Mouse (Mus musculus): ENCODE results near the gene Lgalsl.

The Lgalsl gene

DNA sequence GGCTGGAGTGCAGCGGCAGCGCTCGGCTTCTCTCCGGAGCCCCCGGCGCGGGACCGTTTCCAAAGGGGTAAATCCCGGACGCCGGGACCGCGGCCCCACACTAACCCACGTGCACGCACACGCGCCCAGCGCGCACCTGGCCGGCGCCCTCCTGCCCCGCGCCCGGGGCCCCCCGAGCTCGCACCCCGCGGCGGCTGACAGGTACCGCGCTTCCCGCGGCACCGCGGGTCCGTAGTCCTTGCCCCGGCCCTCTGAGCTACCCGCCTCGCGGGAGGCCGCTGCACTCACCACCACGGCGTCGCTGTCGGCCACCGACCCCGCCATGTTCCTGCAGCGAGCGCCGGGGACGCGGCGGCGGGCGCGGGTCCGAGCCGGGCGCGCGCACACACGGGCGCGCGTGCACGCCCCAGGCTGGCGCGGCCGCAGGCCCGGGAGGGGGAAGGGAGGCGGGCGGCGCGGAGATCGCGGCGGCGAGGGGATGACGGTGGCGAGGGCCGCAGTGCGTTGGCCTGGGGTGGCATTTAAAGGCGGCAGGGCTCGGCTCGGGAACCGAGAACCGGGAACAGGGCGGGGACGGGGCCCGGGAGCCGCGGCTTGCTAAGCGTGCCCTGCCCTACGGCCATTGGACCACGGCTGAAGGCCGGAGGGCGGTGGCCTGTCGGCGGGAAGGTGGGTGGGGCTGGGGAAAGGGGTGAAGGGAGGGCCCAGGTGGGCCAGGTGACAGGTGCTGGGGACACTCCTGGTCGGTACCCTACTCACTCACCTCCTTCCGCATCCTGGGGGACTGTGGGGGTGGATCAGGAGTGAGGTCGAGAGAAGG is at the start of gene Lgalsl:
Gene Lgalsl, minus strand, starts transcription at position 371 of the 820 bp plus-strand sequence.
- in situ Hi-C loops (cut with MboI, MseI), result no loop called here

DNA sequence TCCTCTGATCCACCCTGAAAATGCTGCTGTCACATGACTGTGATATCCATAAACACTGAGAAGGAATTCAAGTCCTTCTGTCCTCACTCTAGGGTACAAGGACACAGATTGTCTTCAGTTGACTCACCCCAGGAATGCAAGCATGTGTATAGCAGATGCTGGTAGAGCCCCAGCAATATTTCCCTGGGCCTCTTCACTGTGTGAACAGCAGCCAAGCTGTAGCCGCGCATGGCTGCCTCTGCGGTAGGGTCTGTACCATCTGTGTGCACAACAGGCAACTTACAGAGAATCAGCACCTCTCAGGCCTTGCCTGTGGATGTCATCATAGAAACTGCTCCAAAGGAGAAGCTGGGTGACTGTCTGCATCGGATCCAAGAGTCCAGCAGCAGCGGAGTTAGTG is 47.8 kb upstream of the Lgalsl start:
- in situ Hi-C loops (cut with MboI, MseI), result loop anchor here (25.0 kb wide), 1 partner anchor 1159 kb away; no protein-coding TSS in a partner anchor

DNA sequence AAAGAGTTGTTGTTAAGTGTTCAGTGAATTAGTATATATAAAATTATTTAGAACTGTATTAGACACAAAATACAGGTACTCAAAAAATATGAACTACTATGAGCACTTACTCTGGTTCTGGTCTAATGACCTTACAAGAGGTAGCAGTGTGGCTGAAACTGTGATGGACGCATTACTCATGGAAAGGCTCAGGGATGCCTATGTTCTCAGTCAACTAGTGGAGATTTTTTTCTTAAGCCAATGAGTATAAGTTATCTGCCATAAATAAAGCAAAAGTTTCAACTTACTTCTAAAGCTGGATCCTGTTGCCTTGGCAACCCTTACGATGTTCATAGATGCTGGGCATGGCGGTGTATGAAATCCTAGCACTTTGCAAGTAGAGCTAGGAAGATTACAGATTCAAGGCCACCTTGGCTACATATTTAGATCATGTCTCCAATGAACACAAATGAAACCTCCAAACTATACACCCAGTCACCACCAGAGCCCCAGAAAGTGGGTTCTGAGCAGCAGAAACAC is 46.8 kb upstream of the Lgalsl start:
- in situ Hi-C loops (cut with MboI, MseI), result loop anchor here (25.0 kb wide), 1 partner anchor 1160 kb away; no protein-coding TSS in a partner anchor

DNA sequence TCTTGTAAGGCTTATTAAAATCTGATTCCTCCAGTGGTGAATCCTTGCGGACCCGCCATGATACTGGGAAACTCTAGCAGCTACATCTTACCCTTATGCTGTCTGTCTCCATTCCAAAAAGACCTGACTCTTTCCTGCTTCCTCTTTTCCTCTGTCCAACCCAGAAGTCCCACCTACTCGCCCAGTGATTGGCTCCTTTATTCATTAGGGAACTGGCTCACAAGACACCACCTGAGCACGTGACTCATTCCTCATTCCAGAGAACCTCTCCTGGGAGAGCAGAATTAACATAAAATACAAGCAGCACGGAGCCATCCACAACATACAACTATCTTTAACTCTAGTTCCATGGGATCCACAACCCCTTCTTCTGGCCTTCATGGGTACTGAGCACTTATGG is 42.5 kb upstream of the Lgalsl start:
- in situ Hi-C loops (cut with MboI, MseI), result no loop called here

DNA sequence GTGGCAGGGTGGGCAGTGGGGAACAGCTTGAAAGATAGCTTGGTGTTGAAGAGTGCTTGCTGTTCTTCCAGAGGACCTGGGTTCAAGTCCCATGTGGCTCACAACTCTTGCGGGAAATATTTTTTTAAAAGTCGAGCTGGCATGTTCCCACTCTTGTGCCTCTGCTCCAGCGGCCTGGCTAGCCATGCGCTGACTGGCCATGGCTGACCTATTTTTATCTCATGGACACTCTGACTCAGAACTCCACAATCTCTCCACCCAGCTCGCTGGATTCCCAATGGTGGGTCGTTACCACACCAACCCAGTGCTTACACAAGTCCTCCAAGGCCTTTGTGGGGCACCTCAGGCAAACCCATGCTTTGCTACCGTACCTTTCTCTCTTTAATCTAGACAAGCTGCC is 42.1 kb upstream of the Lgalsl start:
- in situ Hi-C loops (cut with MboI, MseI), result no loop called here

DNA sequence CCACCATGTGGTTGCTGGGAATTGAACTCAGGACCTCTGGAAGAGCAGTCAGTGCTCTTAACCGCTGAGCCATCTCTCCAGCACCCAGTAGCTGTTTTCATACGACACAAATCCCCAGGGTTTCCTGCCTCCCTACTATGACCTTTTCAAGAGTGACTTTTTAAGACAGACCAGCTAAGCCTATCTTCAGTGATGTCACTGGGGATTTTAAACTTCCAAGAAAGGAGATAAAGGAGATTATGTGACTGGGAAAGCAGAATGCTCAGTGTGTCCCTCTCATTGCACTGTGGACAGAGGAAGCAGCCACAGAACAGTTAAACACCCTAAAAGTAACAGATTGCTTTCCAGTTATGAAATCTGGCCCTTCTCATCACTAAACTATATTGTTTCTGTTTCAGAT is 41.6 kb upstream of the Lgalsl start:
- in situ Hi-C loops (cut with MboI, MseI), result no loop called here

DNA sequence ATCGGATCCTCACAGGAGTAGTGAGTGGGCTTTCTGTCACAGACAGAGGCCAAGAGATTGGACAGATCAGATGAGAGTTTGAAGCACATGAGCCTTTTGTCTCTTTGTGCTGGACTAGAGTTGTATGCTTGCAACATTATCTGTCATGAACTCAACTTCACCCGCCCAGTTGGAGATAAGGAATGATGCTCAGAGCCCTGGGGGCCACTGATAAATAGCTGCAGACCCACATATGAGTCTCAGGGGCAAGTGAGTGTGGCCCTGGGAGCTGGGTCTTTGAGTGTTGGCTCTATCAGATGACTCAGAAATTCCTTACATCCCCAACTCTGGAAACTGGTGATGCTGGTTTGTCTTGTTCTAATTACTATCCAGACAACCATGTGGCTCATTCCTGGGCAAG is 39.1 kb upstream of the Lgalsl start:
- in situ Hi-C loops (cut with MboI, MseI), result no loop called here

DNA sequence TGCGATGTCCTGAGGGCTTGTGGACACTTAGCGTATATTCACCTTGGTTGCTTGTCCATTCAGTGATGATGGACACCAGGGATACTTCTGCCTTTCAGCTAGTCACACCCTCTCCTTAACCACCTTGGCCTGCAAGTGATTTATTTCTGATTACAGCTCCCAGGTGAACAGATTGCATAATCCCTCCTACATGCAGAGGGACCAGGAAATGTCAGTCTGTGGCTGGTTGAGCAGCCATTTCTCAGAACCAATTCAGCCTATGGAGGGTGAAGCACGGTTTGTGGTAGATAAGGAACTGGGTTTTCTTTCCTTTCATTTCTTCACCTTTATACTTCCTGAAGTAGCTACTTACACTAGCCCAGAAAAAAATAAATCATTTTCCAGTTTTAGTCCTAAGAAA is 34.6 kb upstream of the Lgalsl start:
- in situ Hi-C loops (cut with MboI, MseI), result no loop called here

DNA sequence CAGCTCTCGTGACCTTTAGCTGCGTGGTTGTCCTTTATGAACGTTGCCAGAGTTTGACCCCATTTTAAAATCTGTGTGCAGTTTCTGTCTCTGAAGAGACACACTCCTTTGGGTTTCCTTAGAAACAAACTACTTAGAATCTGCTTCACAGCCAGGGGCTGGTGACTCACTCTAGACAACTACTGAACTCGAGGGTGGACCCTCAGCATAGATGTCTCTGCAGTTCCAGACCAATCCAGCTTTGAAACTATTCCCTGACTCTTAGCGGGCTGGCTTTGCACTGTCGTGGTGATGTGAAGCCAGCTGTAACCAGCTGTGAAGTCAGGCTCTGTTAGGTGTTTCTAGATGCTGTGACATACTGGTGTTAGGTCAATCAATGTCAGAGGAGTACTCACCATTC is 33.8 kb upstream of the Lgalsl start:
- in situ Hi-C loops (cut with MboI, MseI), result no loop called here

DNA sequence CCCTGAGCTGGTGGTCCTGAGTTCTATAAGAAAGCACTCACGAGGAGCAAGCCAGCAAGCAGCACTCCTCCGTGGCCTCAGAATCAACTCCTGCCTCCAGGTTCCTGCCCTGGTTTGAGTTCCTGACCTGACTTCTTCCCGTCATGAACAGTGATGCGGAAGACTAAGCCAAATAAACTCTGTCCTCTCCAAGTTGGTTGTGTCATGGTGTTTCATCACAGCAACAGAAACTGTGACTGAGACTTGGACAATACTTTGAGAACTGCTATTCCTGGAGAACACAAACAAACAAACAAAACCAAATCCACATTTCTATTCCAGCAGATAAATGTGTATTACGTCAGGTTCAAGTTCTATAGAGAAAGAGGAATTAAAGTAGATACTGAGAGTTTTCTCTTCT is 31.2 kb upstream of the Lgalsl start:
- in situ Hi-C loops (cut with MboI, MseI), result no loop called here

DNA sequence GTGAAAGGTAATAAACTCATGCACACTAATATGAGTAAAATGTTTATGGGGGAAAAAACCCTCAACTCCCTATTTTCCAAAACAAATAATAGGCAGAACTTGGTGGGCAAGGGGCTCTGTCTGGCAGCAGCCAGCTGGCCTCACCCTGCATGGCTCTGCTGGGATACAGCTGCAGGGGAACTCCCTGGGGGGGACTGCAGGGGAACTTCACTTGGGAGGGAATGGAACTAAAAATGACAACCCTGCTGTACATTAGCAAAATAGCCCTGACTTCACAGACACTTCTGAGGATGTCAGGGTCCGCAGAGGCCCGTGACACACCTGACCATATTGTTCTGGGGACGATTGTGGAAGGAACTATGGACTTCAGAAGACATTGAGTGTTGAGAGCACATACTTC is 29.5 kb upstream of the Lgalsl start:
- in situ Hi-C loops (cut with MboI, MseI), result no loop called here

DNA sequence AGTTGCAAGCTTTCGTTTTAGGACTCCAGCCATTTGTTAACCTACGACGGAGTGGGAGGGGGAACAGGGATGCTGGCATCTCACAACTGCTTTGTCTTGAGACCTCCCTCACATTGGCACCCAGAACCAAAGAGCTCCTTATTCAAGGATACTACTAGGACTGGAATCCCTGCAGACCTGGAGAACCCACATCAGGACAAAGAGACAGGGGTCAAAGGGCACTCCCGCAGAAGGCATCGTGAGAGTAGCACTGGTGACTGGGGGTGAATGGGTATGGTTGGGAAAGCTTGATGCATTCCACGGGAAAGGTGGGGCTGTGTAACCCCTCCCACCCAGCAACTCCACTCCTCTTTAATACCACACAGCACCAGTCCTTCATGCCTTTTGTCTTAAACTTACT is 29.0 kb upstream of the Lgalsl start:
- in situ Hi-C loops (cut with MboI, MseI), result no loop called here

DNA sequence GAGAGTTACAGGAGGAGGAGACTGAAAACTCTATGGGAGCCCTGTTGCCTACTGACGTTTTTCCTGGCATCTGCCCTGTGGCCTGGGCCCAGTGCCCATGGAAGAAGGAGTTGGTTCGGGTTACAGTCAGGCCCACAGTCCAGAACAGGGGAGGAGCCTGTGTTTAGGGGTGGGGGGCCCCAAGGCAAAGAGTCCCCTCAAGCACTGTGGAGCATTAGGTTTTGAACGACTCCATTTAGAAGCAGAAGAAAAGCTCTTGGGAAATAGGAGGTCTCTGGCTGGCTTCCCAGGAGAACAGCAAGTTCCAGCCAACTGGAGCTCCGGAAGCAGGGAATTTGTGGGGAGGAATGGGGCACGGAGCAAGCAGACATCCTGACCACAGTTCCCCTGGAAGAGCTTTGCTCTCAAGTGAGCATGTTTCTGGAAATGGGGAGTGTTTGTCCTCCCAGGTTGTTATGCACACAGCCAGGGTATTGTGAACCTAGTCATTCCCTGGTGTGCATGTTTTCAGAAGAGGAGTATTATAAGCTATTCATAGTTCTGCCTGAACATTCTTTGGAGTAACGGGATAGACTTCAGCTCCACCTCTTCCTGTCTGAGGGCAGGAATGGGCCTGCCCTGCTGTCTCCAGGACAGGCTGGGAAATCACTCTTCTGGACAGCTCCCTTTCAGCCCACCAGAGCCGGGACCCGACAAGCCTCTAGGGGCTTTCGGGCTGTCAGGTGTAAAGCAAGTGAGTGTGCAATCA is 28.2 kb upstream of the Lgalsl start:
- in situ Hi-C loops (cut with MboI, MseI), result no loop called here

DNA sequence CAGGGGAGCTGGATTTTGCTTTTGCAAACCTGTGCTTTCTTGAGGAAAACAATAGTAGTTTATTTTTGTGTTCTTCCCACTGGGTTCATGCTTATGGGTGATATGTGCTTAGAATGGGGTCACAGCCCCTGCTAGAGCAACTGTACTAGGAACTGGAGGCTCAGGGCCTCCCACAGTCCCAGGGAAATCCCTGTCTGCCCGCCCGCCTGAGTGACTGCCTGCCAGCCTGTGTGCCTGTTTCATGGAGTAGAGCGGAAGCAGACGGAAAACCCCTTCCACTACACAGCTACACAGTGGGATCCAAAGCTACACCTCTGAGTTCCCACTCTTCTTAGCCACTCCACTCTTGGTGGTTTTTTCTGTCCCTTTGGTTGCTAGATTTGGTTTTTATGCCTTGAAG is 27.1 kb upstream of the Lgalsl start:
- in situ Hi-C loops (cut with MboI, MseI), result no loop called here

DNA sequence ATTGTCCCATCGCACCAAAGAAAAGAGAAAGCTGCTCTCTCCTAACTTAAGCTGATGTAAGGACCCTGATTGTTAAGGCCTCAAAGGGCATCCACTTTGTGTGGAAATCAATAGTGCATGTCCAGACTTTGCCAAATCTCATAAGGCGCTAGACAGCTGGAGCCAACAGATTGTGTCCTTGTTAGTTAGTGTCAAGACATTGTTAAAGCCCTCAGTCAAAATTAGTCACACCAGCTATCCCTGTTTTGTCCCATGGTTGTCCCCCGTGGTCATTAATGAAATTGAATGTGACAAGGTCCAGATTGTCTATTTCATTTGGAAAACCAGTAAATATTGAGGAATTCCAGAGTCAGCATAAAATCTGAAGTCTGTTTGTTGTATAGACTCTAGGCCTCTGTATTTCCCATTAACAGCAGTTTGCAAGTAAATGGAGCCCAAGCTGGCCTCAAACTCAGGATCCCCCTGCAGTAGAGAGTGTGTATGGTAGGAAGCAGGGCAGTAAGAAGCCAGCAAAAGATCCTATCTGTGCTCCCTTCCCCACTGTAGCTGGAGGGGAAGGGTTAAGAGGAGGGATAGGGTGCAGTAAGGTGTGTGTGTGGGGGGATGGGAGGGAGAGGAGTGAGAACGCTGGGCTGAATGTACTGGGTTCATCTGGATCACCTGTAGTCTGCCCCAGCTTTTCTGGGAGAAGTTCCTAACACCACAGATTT is 23.3 kb upstream of the Lgalsl start:
- in situ Hi-C loops (cut with MboI, MseI), result no loop called here

DNA sequence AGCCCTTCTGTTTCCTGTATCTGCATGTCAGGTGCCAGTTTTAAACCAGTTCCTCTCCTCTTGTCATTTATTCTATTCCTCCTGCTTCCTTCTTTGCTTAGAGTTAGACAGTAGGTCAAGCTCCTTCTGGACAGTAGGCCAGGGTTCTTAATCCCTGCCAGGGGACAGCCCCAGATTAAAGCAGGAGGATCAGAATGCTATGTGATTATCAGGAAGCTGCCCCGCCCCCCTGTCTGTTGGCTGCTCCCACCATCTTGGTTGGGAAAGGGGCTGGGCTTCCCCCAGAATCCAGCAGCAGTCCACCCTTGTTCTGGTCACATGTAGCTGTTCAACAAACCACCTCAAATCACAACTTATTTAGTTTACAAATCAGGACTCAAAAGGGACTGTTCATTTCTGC is 19.3 kb upstream of the Lgalsl start:
- in situ Hi-C loops (cut with MboI, MseI), result no loop called here

DNA sequence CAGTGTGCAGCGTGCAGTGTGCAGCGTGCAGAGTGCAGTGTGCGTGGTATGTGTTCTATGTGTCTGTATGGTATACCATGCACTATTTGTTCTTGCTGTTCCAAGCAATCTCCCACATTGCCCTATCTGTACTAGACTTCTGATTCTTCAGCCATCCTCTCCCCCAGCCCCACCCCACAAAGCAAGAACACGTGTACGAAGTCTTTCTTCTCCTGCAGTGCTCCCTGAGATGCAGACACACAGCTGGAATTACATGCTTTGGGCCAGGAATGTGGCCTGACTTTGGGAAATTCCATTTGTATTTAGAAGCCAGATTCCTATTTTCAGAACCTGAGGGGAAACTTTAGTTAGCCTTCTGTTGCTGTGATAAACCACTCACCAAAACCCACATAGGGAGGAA is 18.5 kb upstream of the Lgalsl start:
- in situ Hi-C loops (cut with MboI, MseI), result no loop called here

DNA sequence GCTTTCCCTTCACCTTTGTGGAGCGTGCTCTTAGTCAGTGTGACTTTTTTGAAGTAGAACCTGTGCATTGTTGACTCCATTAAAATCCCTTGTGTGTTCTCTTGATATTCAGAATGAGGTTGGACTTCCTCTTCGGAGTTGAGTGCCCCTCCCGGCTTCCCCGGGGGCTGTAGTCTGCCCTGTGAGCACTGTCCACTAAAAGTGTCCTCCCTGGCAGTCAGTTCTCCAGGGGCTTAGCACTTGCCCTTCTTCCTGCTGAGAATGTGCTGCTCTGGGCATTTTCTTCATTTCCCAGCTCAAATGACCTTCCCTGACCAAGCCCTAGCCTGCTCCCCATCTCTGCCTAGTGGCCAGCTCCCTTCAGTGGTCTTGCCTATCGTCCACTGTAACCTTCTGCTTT is 6.5 kb upstream of the Lgalsl start:
- in situ Hi-C loops (cut with MboI, MseI), result no loop called here

DNA sequence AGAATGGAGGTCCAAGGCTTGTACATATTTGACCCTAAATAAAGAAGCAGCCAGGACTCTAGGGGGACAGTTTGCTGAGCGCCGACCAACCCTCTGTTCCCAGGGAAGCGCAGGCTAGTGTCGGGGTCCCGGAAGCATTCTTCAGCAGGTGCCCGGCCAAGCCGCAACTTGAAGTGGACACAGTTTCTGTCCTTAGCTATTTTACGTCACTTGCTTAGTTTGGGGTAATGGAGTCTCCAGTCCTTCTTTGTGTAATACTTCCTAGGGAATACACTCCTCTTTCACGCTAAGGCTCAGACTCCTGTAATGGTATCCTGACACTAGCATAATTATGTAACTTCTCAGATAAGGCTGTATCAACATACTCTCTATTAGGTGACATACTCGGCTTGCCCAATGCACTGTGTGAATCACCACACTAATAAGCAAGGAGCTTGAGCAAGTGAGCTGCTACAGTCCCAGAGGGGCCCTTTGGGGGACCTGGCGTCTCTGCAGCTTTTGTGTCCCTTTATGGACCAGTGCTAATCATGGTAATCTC is 813 bp upstream of the Lgalsl start:
- in situ Hi-C loops (cut with MboI, MseI), result no loop called here

DNA sequence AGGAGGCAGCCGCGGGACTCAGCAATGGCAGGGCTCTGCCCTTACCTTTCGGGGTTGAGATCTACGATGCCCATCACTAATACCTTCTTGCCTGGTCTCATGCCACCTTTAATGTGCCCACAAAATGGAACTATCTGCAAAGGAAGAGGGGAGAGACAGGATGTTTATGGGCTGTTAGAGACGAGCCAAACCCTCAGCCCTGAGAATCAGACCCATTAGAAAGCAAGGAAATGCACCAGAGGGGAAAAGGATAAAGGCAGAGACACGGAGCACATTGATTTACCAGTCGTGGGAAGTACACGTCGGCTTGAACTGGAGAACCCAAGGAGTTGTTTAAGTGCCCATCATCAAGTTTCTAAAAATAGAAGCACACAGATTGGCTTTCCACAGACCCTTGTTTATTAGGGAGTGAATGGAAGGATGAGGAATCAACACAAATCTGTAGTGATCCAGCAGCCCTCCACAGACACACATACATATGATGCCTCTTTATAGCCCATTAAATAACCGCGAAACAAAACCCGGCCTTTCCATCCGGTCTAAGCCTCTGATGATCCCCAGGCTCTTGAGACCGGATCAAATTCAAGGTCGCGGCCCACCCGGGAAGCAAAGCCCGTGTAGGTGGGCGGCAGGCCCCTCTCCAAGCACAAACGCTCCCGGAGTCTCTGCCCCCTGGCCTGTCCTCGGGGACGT is 717 bp downstream of the Lgalsl start:
- in situ Hi-C loops (cut with MboI, MseI), result no loop called here

DNA sequence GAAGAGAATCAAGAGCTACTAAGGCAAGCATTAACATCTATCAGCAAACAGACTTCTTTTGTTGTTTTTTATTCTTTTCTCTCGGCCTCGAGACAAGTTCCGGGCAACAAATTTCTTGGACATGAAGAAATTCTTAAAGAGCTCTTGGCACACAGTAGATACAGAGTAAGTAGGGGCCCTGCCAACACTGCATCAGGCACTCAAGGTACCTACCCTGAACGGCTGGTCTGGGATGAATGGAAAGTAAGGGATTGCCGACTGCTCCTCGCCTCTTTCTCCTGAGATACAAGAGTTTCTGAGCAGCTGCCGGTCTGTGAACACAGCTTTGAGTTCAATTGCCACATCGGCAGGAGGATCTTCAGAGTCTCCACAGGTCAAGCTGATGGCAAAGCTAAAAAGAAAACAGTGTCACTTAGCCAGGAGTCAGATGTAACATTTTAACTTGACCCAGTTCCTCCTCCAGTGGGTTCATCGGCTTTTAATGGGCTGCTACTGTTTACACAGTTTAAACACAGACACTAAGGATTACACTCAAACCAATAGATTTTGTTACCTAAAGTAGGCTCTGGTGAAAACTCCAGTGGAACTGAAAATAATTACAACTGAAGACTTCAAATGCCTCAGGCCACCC is 1.7 kb downstream of the Lgalsl start:
- in situ Hi-C loops (cut with MboI, MseI), result no loop called here

Measured in T-helper 1 cell (primary cell).